Mouse (Mus musculus) left cerebral cortex, postnatal 25 days (tissue): ENCODE measurements around the gene Ccl26. TPM values are rescaled to one million over a fixed set of nuclear protein-coding genes. Genes with fewer than 3 reads are reported as not detected.

Experiments
- total RNA-seq, 2 experiments: library from RNA; stranded (reverse); gene quantifications; 2 replicates each; pipeline ENCODE4 v1.2.3; 2021

The Ccl26 gene
- total RNA-seq, 2 experiments from 2014 or later = not detected

Other genes with a start within 250 kb of the Ccl26 start
- under 1 TPM in 1 of 2 experiments, not detected in 1; 0.50 TPM for gene Fkbp6, start 213.5 kb downstream of the Ccl26 start, total RNA-seq
- not detected for gene Trim50, start 210.3 kb downstream of the Ccl26 start, total RNA-seq
- gene Nsun5, start 193.6 kb downstream of the Ccl26 start, total RNA-seq = 10 to 100 TPM; 15.7 to 18.8 TPM
- 10 to 100 TPM; 51.6 to 51.7 TPM for gene Pom121, start 169.0 kb downstream of the Ccl26 start, total RNA-seq
- 10 to 100 TPM; 44.3 to 59.7 TPM for gene Hip1, start 18.4 kb downstream of the Ccl26 start, total RNA-seq
- under 1 TPM; 0.46 to 0.50 TPM for gene Ccl24, start 9.5 kb upstream of the Ccl26 start, total RNA-seq
- 10 to 100 TPM; 83.8 to 86.5 TPM for gene Rhbdd2, start 69.0 kb upstream of the Ccl26 start, total RNA-seq
- 10 to 100 TPM; 84.4 to 91.2 TPM for gene Por, start 106.5 kb upstream of the Ccl26 start, total RNA-seq
- 10 to 100 TPM; 13.5 to 18.7 TPM for gene Tmem120a, start 180.9 kb upstream of the Ccl26 start, total RNA-seq
- not detected for gene Styxl1, start 214.8 kb upstream of the Ccl26 start, total RNA-seq
- 100 to 1,000 TPM; 389 to 397 TPM for gene Mdh2, start 214.9 kb upstream of the Ccl26 start, total RNA-seq
- 10 to 100 TPM; 85.4 to 98.1 TPM for gene Srrm3, start 243.3 kb upstream of the Ccl26 start, total RNA-seq